Mouse (Mus musculus) Muller cell, postnatal 12 days (primary cell): Measurements from ENCODE around the gene Mum1l1.
"Not testable (repeated sequence)": the region's sequence is repeated elsewhere in the genome, so short reads cannot be mapped to it uniquely, and the experiment has no call there.

Source experiments
- DNase-seq: peaks from one replicate; pipeline ENCODE4 v3.0.0-alpha.2; 2015; ENCODE audit errors: inconsistent ontology term

The Mum1l1 gene

DNA sequence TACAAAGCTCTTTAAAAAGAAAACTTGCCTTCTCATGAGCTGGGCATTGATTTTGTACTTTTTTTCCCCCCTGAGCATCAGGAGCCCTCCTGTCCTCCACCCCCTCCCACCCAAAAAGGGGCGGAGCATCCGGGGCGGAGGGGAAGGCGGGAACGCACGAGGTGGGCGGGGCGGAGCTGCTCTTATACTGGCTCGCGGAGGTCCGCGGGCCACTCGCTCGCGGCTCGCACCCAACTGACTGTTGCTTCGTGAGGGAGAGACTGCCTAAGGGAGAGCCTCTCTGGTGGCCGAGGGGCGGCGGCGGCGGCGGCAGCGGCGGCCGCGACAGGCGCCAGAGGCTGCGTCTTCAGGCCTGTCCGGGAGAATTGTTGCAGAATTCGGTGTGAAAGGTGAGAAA, at the start of gene Mum1l1:
Mum1l1 (plus strand) TSS at position 214 of the 397 bp plus-strand sequence.
- peak; percentile 81 for DNase-seq

DNA sequence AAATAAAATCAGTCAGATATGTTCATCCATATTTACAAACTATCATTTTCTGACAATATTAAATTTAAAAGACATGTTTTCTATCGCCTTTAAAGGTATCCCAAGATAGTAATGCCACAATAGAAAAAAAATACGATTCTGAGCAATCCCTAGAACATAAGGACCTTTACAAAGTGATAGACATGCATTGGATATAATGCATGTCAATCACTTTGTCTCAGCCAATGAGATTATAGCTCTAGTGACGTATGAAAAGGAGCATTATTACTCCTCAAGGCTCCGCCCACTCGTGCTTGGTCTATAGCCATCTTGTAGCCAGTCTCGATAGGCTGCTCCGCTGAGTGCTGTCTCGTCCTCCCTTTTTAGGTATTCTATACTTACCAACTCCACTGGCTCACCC, 30.9 kb upstream of the Mum1l1 start, which contains the start of gene 4933428M09Rik:
4933428M09Rik (plus strand) TSS at position 301 of the 400 bp plus-strand sequence.
- DNase-seq = no peak

DNA sequence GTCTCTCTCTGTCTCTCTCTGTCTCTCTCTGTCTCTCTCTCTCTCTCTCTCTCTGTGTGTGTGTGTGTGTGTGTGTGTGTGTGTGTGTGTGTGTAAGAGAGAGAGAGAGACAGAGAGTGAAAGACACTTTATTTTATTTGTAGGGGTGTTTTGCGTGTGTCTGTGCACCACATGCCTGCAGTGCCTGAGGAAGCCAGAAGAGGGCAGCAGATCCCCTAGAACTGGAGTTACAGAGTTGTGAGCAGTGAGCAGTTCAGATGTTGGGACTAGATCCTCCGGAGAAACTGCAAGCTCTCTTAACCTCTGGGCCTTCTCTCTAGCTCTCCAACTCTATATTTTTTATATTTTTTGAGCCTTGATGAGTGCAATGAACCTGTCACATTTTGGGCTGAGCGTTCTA, 18.3 kb upstream of the Mum1l1 start:
- DNase-seq = not testable (repeated sequence)

- DNase-seq = peak; percentile 7
Observed at GRCm38 (mm10) chrX:139194572-139195279, 15.1 kb upstream of the Mum1l1 start.

- DNase-seq = not testable (repeated sequence)
Observed at GRCm38 (mm10) chrX:139209191-139209828, 532 bp upstream of the Mum1l1 start.

DNA sequence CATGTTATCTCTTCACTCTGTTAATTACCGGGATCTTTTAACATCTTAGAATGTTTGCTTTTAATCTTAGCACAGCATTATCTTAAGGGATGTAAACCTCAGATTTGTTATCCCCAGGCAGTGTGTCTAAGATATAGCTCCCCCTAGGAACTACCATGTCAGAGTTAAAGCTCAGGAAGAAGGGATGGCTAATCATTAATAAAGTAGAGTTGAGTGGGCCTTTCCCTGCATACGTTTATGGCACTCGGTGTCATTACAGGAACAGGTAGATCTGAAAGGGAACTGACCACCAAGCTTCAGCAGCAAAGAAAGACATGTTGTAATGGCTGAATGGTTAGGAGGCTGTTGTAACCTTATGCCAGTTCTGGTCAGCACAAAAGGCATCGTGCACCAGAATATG, 4.9 kb downstream of the Mum1l1 start:
- DNase-seq = no peak

GRCm38 (mm10) chrX:139216409-139216808, 6.6 kb downstream of the Mum1l1 start:
- DNase-seq = no peak

- peak; percentile 58 for DNase-seq
Observed at GRCm38 (mm10) chrX:139216991-139217593, 7.2 kb downstream of the Mum1l1 start.

DNA sequence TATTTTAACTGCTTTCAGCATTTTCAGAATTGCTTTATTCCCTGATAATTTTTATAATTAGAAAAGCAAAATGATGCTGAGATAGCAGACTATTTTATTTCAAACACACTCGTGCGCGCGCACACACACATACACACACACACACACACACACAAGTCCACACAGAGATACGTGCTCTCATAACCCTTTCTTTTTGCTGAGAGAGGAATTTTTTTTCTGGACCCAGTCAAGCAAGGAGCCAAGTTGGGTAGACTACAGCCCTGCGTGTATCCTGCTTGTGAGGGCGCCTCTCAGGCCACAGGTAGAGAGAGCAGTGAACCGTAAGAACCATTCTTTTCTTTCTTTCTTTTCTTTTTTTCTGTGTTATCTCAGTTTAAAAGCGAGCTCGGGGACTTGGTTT, 7.9 kb downstream of the Mum1l1 start:
- no peak for DNase-seq

DNA sequence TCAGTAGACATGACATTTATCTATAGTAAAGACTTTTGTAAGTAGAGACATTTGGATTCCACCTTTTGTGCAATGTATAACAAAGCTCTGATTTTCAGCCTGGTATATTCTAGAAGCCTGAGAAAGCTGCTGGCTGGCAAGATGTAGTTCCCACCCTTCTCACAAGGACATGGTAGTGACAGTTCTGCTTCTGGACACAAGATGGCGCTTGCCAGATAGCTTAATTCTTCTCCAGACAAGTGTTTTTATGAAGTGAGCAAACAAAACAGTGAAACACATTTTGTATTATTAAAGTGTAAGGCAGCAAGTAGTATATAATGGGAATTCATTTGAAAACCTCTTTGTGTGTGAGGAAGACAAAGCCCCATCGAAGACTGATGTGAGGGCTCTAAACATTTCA, 9.2 kb downstream of the Mum1l1 start:
- peak; percentile 34 for DNase-seq

- DNase-seq = peak; percentile 69
Observed at GRCm38 (mm10) chrX:139220830-139221229, 11.0 kb downstream of the Mum1l1 start.

DNA sequence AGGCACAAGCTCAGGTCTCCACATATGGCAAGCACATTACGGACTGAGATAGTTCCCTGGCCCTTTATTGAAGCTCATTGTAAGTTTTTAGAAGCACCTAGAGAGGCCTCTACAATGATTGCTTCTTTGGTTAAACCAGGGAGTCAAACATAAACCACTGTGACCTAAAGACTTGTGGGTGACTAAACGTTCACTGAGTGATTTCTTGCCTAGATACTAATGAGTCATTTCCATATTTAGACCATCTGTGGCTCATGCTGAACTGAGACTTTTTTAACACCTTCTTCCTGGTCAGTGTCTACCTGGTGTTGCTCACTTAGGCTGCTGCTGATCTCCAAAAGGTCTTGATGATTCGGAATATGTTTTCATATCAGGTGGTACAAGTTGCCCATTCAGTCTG, 12.1 kb downstream of the Mum1l1 start:
- peak; percentile 10 for DNase-seq

- peak; percentile 62 for DNase-seq
Observed at GRCm38 (mm10) chrX:139231143-139231542, 21.3 kb downstream of the Mum1l1 start.

GRCm38 (mm10) chrX:139247294-139247693, 37.5 kb downstream of the Mum1l1 start:
- DNase-seq = no peak

DNA sequence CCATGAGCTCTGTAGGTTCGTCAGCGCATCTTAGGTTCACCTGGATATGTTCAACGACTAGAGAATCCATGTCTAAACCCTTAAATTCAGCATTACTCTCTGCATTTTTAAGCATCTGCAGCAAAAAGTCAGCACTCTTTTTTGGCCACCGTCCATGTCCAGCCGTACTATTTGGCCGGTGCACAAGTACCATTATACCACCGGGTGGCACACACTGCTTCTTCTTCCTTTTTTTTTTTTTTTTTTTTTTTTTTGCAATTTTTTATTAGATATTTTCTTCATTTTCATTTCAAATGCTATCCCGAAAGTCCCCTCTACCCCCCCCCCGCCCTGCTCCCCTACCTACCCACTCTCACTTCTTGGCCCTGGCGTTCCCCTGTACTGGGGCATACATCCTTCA, 47.2 kb downstream of the Mum1l1 start:
- DNase-seq = no peak

DNA sequence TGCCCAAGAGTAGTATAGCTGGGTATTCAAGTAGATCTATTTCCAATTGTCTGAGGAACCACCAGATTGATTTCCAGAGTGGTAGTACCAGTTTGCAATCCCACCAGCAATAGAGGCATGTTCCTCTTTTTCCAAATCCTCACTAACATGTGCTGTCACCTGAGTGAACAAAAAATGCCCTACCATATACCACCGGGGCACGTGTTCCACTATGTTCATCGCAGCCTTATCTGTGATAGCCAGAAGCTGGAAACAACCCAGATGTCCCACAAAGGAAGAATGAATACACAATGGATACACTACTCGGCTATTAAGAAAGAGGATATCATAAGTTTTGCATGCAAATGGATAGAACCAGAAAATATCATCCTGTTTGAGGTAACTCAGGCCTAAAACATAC, 72.1 kb downstream of the Mum1l1 start:
- no peak for DNase-seq
